Mouse (Mus musculus): ENCODE measurements at regions not wholly inside any gene's neighbourhood (a gene's known extent, or its start where the extent isn't known, plus 50 kb on each side); places are given as distances from the start of the nearest gene placed in this dataset.
"Not testable (repeated sequence)": the region's sequence is repeated elsewhere in the genome, so short reads cannot be mapped to it uniquely, and the experiment has no call there.

DNA sequence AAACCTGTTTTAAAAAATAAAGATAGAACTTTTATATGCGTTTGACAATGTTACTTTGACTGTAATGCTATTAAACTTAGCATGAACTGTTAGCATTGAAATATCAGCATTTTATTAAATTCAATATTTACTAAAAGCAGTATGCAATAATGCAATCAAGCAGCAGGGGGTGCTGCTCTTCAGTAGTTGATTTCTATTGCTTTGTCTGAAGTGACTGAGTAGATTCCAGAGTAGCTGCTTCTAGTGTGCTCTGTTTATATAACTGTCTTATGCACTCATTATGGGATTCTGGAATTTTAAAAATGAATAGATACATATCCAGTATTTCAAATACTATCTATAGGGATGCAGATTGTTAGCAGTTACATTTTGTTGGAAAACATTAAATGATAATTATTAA is 146.2 kb downstream of the Gm28710 start:
- H3K27me3 ChIP-seq: no peaks in the 10 kb centered on the region
- no peaks in the 10 kb centered on the region for H3K4me1 ChIP-seq (replicated peaks)
- no peaks in the 10 kb centered on the region for H3K36me3 ChIP-seq
- 0 out of 2 replicates have a peak, but pooled peaks have one; percentile 48 for ATAC-seq
- no peaks in the 10 kb centered on the region for H3K9me3 ChIP-seq
- no peak overlapping the region for H3K9ac ChIP-seq (replicated peaks)
- H3K4me2 ChIP-seq (replicated peaks): no peak overlapping the region
- no peak overlapping the region for H3K27ac ChIP-seq
- H3K4me3 ChIP-seq (replicated peaks): no peak overlapping the region
- WGBS: 56% methylated on average over 1 of the region's 1 CpGs

DNA sequence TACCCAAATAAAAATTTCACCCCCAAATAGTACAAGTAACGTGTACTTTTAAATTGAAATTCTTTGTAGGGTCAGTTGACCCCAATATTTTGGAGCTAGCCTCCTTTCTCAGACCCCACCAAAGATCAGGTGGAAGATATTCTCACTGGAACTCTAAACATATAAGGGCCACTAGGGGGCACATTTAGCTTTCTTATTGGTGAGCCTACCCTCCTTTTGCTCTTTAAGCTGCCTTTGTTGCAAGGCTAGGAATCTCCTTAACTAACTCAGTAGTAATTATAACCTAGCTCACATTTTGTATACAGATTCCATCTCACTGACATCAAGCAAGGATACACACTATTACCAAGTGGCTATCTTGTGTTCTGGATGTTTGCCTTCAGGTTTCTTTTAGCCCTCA is 155.8 kb downstream of the Gm28710 start:
- ATAC-seq: peak; percentile 72
- no peaks in the 10 kb centered on the region for H3K9me3 ChIP-seq
- no peak overlapping the region for H3K9ac ChIP-seq (replicated peaks)
- no peak overlapping the region for H3K27ac ChIP-seq
- no peak overlapping the region for H3K4me2 ChIP-seq (replicated peaks)
- no peaks in the 10 kb centered on the region for H3K36me3 ChIP-seq
- no peak overlapping the region for H3K4me3 ChIP-seq (replicated peaks)
- H3K27me3 ChIP-seq: no peaks in the 10 kb centered on the region
- 18% methylated on average over 1 of the region's 1 CpGs for WGBS
- H3K4me1 ChIP-seq (replicated peaks): no peaks in the 10 kb centered on the region

DNA sequence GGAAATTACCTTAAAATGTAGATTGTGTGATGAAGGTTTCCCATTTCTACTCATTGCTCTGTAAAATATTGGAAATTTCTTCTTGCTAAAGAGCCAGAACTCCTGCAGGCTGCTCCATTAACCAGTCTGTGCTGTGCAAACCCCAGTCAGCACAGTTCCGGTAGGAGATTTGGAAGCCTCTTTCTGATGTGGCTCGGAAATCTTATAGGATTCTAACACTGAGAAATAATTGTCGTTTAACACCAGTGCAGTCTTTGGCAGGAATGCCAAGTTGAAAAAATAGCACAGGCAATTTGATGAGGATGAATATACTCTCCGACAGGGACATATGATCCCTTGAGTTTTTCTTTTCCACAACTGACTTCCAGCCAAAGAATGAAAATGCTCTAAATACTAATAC is 176.1 kb downstream of the Gm28710 start:
- Histone ChIP-seq H3K9me3 (no peaks in the 10 kb centered on the region), H3K4me3 (replicated peaks) (no peak overlapping the region), H3K4me2 (replicated peaks) (no peak overlapping the region), H3K27ac (no peak overlapping the region), H3K4me1 (replicated peaks) (no peaks in the 10 kb centered on the region), H3K36me3 (no peaks in the 10 kb centered on the region), H3K27me3 (no peaks in the 10 kb centered on the region), H3K9ac (replicated peaks) (no peak overlapping the region)
- 76% methylated on average over 4 of the region's 4 CpGs for WGBS
- no peak for ATAC-seq

DNA sequence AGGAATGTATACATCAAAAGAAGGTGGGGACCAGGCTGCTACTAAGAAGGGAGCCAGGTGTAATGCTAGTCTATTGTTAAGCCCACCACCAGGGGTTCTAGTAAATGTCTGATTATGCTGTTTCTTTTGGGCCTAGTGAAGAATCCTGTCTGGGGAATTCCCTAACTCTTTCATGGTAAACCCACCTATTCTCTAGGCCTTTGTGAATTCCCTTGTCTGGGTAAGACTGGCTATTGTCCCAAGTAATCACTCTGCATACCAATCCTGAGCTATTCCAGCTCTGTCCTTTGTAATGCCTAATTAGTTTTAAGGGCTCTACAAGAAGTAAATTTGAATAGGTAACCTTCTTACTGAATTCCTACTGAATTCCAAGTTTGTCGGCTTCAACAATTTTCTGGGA is 177.2 kb downstream of the Gm28710 start:
- H3K4me1 ChIP-seq (replicated peaks); H3K9ac ChIP-seq (replicated peaks); H3K27ac ChIP-seq; H3K27me3 ChIP-seq; ATAC-seq; H3K36me3 ChIP-seq; H3K4me3 ChIP-seq (replicated peaks); H3K4me2 ChIP-seq (replicated peaks); H3K9me3 ChIP-seq: not testable (repeated sequence)
- whole genome bisulfite sequencing: 18% methylated on average over 1 of the region's 1 CpGs

DNA sequence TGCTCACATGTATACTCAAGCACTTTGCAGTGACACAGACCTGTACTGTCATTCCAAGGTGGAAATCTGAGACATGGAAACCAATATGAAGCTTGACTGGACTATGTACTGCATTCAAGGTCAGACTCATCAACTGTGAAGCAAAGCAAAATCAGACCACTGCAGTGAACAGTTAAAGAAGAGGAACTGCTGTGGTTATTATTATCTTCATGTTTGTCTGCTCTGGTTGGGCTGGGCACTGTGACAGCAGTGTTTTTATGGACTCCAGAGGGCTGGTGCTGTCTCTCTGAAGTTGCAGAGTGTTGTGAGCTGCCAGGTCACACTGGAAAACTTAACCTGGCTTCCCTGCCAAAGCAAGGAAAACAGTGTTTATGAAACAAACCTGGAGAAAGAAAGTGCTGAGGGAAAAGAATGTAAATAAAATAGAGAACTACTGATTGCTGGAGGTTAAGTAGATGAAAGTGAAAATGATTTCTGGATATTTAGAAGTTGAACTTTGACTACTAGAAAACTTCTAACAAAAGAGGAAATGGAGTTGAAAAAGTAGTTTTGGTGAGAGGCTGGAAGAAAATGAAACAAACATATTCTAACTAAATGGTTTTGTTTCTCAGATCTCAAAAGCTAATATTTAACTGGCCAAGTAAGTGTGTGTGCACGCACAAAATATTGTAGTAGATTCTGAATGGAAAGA is 181.7 kb downstream of the Gm28710 start:
- Histone ChIP-seq H3K27me3 (no peaks in the 10 kb centered on the region), H3K27ac (no peak overlapping the region), H3K4me1 (replicated peaks) (no peaks in the 10 kb centered on the region), H3K9ac (replicated peaks) (no peak overlapping the region), H3K9me3 (no peaks in the 10 kb centered on the region), H3K36me3 (no peaks in the 10 kb centered on the region), H3K4me2 (replicated peaks) (no peak overlapping the region), H3K4me3 (replicated peaks) (no peak overlapping the region)
- no peak for ATAC-seq
- 87% methylated on average over 1 of the region's 1 CpGs for WGBS

DNA sequence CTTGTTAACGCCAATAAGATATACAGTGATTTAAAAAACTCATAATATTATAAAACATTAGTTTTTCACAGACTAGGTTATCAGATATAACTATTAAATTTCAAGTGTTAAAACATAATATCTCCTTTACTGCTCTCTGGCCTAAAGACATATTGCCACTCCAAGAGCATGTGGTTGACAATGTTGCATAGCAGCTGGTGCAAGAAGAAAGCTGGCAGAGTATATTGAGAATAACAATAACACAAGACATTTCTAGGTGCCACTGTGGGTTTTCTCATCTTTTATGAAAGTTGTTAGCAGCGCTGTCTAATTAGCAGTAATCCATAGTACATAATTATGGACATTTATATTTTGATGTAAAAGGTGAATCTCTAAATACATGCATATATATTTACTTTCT is 184.4 kb downstream of the Gm28710 start:
- Histone ChIP-seq H3K9me3 (no peaks in the 10 kb centered on the region), H3K36me3 (no peaks in the 10 kb centered on the region), H3K27me3 (no peaks in the 10 kb centered on the region), H3K4me1 (replicated peaks) (no peaks in the 10 kb centered on the region), H3K4me2 (replicated peaks) (no peak overlapping the region), H3K9ac (replicated peaks) (no peak overlapping the region), H3K27ac (no peak overlapping the region), H3K4me3 (replicated peaks) (no peak overlapping the region)
- no peak for ATAC-seq
- WGBS: 90% methylated on average over 2 of the region's 2 CpGs

DNA sequence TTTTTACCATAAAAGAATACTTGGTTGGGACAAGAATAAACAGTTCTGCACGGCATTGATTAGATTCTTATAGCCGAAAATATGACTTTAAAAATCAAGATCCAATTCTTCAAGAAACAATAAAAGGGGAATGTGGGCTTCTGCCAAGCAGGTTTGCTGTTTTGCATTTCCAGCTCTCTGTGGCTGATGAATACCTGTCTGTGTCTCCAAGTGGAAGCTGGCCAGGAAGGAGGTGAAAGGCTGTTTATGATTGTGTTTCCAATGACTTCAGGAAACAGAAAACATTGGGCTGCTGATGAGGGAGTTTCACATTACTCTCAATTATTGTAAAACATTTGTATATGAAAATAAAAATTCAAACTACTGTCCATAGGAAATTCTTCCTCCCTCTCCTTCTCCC is 193.3 kb downstream of the Gm28710 start:
- Histone ChIP-seq H3K27ac (no peak overlapping the region), H3K4me1 (replicated peaks) (no peaks in the 10 kb centered on the region), H3K4me3 (replicated peaks) (no peak overlapping the region), H3K36me3 (no peaks in the 10 kb centered on the region), H3K9me3 (no peaks in the 10 kb centered on the region), H3K27me3 (no peaks in the 10 kb centered on the region), H3K9ac (replicated peaks) (no peak overlapping the region), H3K4me2 (replicated peaks) (no peak overlapping the region)
- ATAC-seq: no peak
- WGBS: 91% methylated on average over 2 of the region's 2 CpGs

DNA sequence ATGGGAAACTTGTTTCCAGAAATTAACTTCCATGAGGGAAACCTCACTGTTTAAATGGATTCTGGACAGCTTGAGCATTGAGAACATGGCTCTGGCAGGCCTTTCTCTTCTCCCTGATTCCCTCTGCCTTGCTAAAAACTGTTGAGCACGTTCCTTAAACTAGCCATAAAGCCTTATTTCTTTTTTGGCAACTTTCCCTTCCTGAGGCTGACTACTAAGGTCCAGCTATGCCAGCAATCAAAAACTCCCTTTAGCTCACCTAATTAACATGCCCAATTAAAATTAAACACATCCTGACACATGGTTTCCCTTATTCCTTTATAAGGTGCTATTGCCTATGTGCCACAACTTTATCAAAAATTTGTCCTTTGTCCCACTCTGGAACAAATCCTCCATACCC is 199.9 kb downstream of the Gm28710 start:
- Histone ChIP-seq H3K9me3 (no peaks in the 10 kb centered on the region), H3K9ac (replicated peaks) (no peak overlapping the region), H3K4me3 (replicated peaks) (no peak overlapping the region), H3K4me1 (replicated peaks) (no peaks in the 10 kb centered on the region), H3K36me3 (no peaks in the 10 kb centered on the region), H3K27ac (no peak overlapping the region), H3K27me3 (no peaks in the 10 kb centered on the region), H3K4me2 (replicated peaks) (no peak overlapping the region)
- ATAC-seq: no peak
- WGBS: 62% methylated on average over 1 of the region's 1 CpGs

DNA sequence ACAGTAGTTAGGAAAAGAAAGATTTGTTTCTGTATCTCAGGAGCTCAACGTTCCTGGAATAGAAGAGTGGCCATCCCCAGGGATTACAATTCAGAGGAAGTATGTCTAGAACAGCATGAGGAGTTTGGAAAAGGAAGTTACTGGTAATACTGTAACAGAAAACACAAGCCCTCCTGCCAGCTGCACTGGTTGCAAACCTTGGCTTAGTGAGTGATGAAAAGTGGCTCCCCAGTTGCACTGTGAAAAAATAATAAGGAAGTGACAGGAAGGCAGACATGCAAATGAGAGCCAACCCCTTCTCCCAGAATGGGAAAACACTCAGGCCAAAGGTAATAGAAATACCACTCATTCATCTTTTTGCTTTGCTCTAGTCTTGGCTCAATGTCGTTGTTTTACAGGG is 207.6 kb downstream of the Gm28710 start:
- Histone ChIP-seq H3K36me3 (no peaks in the 10 kb centered on the region), H3K4me1 (replicated peaks) (no peaks in the 10 kb centered on the region)
- WGBS: 55% methylated on average over 2 of the region's 2 CpGs

DNA sequence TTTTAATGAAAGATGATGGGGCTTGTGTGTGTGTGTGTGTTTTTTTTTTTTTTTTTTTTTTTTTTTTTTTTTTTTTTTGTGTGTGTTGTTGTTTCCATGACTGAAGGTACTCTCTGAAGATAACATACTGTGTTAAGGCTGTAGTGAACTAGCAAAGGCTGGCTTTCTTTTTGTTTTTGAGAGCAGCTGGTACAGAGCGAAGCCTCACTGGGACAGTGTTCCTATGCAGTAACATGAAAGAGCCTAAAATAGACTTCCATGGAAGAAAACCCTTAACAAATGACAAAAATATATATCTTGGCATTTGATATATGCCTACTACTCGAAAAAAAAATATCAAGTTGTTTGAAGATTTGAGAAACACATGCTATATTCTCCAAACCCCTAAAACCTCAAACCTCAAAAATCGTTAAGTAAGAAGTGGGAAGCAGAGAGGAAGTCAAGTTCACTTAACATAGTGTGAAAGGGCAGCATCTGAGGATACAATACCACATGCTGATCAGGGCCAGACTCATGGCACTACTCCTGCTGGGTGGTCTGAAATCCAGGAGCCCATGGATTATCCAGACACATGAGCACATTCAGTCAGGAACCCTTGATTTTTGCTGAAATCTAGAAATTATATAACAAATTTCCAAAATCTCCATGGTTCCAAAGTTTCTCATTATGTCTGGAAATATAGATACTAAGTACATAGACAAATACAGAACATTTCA is 215.4 kb downstream of the Gm28710 start:
- Histone ChIP-seq H3K4me3 (replicated peaks) (no peak overlapping the region), H3K4me1 (replicated peaks) (no peaks in the 10 kb centered on the region), H3K27me3 (no peaks in the 10 kb centered on the region), H3K9me3 (no peaks in the 10 kb centered on the region), H3K36me3 (no peaks in the 10 kb centered on the region), H3K27ac (no peak overlapping the region), H3K4me2 (replicated peaks) (no peak overlapping the region), H3K9ac (replicated peaks) (no peak overlapping the region)
- 68% methylated on average over 3 of the region's 3 CpGs for WGBS
- ATAC-seq: no peak

More for the DNA sequence above, 207.6 kb downstream of the Gm28710 start:
- Histone ChIP-seq H3K9me3 (no peaks in the 10 kb centered on the region), H3K27ac (no peak overlapping the region), H3K4me3 (replicated peaks) (no peak overlapping the region), H3K27me3 (no peaks in the 10 kb centered on the region), H3K4me2 (replicated peaks) (no peak overlapping the region), H3K9ac (replicated peaks) (no peak overlapping the region)
- ATAC-seq: no peak

DNA sequence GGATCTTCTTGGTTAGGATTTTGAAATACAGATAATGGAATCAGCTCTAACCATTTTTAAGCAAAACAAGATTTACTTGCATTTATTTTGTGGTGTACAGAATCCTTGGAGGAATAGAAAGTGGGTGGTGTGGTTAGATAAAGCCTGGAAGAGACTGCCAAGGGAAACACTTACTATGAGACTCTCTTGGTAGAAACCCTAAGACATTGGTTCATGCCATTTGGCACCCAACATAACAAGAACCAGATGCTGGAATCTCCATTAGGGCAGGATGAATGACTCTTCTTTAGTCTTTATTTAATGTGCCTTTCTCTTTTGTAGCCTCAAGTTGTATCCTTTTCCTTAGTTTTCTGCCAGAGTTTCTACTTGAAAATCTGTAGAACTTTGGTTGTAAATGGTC is 230.0 kb downstream of the Gm28710 start:
- Histone ChIP-seq H3K36me3 (no peaks in the 10 kb centered on the region), H3K27me3 (no peaks in the 10 kb centered on the region), H3K27ac (no peak overlapping the region)

DNA sequence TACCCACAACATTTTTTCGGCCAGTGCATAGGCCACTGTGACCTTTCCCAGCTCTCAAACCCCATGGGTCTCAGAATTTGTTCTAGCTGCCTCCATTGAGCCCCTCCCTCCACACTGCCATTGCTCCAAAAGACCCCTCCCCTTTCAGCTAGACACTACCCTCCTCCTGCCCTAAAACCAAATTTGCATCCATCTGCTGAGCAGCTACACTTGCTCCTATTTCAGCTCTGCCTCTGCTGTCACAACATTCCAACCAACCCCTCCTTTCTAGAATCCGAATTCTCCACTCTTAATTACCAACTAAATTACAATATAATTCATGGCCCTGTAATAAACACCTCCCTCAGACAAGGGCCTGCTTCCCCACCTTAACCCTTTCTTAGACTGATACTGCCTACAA is 262.3 kb downstream of the Gm28710 start:
- H3K27me3 ChIP-seq: no peaks in the 10 kb centered on the region
- H3K4me1 ChIP-seq (replicated peaks): no peaks in the 10 kb centered on the region
- no peak overlapping the region for H3K4me3 ChIP-seq (replicated peaks)
- H3K4me2 ChIP-seq (replicated peaks): no peak overlapping the region
- H3K9me3 ChIP-seq: no peaks in the 10 kb centered on the region
- H3K36me3 ChIP-seq: no peaks in the 10 kb centered on the region
- H3K9ac ChIP-seq (replicated peaks): no peak overlapping the region
- ATAC-seq: no peak
- H3K27ac ChIP-seq: no peak overlapping the region
- 73% methylated on average over 2 of the region's 2 CpGs for WGBS

More for the DNA sequence above, 230.0 kb downstream of the Gm28710 start:
- no peak for ATAC-seq
- Histone ChIP-seq H3K4me3 (replicated peaks) (no peak overlapping the region), H3K9me3 (no peaks in the 10 kb centered on the region), H3K9ac (replicated peaks) (no peak overlapping the region), H3K4me1 (replicated peaks) (no peaks in the 10 kb centered on the region), H3K4me2 (replicated peaks) (no peak overlapping the region)

DNA sequence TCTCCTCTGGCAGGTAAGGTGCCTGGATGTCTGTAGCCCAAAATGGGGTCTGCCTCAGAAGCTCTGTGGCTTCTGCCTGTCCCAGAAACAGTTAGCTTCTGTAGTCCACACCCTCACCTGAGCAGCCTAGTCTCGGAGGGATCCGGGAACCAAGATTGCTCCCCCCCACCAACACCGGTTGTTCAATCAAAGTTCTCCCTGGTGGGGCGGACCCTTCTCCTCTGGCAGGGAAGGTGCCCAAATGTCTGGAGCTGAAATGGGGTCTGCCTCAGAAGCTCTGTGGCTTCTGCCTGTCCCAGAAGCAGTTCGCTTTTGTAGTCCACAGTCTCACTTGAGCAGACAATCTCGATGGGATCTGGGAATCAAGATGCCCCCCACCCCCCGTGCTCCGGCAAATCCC is 273.0 kb downstream of the Gm28710 start:
- WGBS: 94% methylated on average over 8 of the region's 8 CpGs
- no peak for ATAC-seq
- H3K9me3 ChIP-seq: no peaks in the 10 kb centered on the region
- no peak overlapping the region for H3K27ac ChIP-seq
- no peak overlapping the region for H3K4me3 ChIP-seq (replicated peaks)
- H3K4me1 ChIP-seq (replicated peaks): no peaks in the 10 kb centered on the region
- H3K9ac ChIP-seq (replicated peaks): no peak overlapping the region
- no peaks in the 10 kb centered on the region for H3K27me3 ChIP-seq
- H3K4me2 ChIP-seq (replicated peaks): no peak overlapping the region
- no peaks in the 10 kb centered on the region for H3K36me3 ChIP-seq

All from midbrain, embryonic 13.5 days (tissue).